Mouse (Mus musculus): ENCODE measurements around the gene Mdga1. TPM values are rescaled to one million over a fixed set of nuclear protein-coding genes. Genes with fewer than 3 reads are reported as not detected.
A peak's percentile ranks its signal among the peaks of the same experiment; 100 is the strongest.
"Not testable (repeated sequence)": the region's sequence is repeated elsewhere in the genome, so short reads cannot be mapped to it uniquely, and the experiment has no call there.

The Mdga1 gene
- polyA plus RNA-seq, 1 experiment = 4.0 TPM

DNA sequence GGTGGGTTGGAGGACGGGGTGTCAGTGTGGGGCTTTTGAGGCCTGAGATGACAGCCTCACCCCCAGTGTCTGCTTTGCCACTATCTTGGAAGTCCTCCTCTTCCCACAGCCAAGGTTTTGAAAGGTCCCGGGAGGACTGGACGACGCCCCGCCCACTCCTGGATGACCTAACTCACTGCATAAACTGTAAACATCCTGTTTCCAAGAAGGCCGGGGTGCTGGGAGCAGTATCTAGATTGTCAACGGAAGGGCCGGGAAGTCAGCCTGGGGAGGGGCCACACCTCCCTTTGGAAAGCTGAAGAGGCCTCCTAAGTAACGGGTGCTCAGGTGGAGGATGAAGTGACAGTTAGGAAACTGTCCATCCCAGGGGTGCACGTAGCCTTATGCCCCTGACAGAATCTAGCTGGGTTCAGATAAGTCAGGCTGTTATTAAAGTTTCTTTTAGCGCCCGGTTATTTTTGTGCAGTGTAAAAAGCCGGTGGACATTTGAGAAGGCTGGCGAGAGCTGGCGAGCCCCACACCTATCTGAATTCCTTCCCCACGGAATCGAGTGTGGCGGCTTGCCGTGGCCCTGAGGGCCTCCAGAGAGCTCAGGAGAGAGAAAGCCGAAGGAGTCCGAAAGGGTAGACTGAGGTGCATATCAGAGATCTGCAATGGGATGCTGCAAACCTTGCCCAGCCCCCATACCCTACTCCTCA lies 170.3 kb downstream of the Mdga1 start:
- DNase-seq (ENCODE audit: low spot score) = no peak

DNA sequence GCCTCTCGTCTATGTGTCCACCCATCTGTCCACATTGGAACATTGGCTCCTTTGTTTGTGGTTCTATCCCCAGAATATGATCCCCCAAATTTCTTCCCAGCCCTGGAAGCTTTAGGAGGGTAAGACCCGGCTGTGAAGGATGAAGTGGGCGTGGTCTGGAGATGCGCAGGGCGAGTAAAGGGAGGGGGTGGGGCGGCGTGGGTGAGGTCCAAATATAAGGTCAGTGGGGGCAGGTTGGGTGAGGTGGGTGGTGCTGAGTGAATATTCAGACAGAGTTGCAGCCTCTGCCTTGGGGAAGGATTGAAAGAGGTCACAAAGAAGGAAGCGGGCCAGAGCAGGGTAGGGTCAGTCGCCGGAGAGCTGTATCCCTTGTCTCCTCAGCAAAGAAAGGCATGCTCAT lies 171.7 kb downstream of the Mdga1 start:
- DNase-seq (ENCODE audit: low spot score) = no peak

DNA sequence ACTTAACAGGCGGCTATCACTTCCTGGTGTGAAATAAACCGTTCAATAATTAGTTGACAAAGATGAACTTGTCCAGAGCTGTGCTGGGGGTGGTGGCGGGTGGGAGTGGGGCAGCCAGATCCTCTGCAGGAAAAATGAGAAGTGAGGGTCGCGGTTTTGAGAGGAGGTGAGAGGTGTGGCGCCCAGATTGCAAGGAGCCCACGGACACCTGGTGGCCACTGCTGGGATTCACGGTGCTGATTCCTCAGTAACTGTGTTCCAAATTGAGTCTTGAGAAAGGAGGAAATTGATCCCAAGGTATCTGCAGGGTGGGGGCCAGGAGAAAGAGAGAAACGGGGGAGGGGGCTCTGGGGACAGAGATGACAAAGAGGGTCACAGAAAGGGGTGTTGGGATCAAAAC lies 173.1 kb downstream of the Mdga1 start:
- no peak for DNase-seq (ENCODE audit: low spot score)

DNA sequence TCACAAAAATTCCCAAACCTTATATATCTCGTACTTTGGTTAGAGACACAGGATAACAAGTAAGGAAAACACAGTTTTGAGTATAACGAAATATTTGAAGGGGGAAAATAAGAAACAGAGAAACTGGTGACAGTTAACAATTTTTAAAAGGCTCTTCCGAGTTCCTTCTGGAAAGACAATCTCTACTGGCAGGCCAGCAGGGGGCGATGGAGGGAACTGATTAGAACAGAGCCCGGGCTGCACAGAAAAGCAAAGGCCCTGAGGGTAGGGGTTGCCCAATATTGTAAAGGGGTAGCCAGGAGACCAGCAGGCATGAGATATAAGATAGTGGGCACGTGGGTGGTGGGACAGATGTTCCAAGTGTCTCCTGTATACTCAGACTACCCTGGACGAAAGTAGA lies 173.8 kb downstream of the Mdga1 start:
- DNase-seq (ENCODE audit: low spot score) = peak; percentile 61

DNA sequence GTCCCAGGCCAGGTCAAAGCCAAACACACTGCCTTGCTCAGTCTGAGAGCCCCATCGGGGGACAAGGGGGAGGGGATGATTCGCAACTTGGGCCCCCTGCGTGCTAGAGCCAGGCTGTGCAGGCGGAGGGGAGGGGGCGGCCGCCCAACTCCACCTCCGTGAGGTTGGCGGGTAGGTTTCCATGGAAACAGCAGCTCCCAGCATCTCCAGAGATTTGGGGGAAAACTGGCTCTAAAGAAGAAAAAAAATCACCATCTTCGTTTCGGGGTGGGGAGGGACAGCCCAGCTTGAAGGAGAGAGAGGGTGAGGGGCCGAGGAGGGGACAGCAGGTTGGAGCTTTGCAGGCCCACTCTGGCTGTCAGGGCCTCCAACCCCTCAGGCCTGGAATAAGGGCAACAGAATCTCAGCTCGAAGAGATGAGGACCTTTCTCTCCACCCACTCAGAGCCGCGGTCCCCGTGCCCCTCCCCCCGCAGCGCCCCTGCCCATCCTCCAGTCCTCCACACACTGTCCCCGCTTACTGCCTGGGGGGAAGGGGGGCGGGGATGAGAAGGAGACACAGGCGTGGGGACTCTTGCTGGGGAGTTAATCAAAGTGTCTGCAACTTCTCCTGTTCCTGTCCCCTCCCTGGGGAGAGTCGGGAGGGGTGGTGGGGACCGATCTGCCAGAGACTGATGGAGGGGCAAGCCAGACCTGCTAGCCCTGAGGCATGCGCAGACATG lies 174.7 kb downstream of the Mdga1 start:
- no peak for DNase-seq (ENCODE audit: low spot score)

DNA sequence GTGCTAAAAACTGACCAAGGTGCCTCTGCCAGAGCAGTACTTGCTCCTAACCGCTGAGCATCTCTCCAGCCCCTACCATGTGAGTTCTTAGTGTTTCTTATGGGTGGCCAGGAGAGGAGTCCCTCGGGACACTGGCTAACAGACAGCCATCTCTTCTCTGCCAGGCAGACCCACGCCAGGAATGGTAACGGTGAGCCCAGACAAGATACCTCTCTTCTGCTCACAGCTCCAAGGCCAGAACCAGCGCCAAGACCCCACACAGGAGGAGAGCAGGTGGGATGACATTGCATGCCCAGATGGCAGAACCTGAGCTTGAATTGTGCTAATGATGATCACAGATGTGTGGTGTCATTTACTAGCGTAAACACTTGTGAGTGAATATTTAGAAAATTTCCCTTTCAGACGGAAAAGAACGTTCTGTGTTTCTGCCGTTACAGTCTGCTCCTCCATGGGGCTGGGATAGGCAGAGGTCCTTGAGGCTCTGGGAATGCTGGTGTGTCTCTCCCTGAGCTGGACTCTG lies 178.3 kb downstream of the Mdga1 start:
- no peak for DNase-seq (ENCODE audit: low spot score)

DNA sequence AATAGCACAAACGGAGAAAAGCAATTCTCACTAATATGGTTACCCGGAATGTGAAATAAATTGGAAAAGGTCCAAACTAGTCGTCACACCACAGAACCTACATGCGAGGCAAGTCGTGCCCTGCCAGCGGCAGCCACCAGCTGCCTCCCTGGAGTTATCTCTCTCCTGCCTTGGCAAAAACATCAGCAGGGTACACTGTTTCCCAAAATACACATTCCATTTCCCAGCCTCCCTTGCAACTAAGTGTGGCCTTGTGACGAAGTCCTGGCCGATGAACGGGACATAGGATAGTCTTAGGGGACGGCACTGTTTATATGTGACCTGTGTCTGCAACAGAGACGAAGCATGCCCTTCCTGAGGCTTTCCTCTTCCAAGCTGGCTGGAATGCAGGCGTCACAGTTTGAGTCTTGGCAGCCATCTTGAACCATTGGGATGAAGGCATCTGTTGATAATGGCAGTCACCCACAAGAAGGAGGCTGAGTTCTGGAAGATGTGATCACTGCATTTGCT lies 179.6 kb downstream of the Mdga1 start:
- DNase-seq (ENCODE audit: low spot score) = no peak

DNA sequence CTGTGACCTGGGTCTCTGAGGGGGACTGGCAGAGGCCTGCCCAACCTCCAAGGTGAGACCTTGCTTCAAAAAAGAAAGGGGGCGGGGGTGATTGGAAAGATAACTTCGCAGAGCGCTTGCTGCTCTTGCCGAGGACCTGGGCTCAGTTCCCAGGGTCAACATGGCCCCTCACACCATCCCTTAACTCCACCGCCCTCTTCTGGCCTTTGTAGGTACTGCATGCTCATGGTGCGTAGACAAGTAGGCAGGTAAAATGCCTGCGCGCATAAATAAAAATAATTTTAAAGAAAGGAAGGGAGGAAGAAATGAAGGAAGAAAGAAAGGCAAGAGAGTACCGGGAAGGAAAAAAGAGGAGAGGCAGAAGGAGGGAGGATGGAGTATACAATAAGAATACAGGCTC lies 180.2 kb downstream of the Mdga1 start:
- no peak for DNase-seq (ENCODE audit: low spot score)

DNA sequence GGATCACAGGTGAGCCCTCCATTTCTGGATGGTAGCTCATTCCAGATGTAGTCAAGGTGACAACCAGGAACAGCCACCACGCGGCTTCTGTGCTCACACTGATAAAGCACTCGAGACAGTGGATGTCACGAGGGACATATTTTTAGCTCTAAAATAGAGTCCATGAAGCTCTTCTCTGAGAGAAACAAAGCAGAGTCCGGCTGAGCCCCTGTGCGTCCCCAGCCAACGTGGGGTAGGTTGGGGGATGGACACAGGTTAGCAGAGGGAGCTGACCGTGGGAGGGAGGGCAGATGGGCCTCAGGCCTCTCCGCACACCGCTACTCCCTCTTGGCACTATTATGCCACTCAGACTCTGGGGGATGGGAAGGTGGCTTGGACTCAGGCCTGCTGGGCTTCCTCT lies 181.3 kb downstream of the Mdga1 start:
- no peak for DNase-seq (ENCODE audit: low spot score)

DNA sequence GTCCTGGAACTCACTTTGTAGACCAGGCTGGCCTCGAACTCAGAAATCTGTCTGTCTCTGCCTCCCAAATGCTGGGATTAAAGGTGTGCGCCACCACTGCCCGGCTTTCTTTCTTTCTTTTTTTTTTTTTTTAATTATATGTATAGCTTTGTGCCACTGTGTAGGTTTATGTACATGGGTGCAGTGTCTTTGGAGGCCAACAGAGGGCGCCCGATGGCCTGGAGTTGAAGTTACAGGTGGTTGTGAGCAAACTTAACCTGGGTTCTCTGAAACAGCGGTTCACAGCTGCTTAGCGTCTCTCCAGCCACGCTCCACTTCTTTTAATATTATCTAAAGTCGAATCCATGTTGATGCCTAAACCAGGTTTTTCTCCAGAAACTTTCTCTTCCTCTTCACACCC lies 185.1 kb downstream of the Mdga1 start:
- DNase-seq (ENCODE audit: low spot score) = no peak

DNA sequence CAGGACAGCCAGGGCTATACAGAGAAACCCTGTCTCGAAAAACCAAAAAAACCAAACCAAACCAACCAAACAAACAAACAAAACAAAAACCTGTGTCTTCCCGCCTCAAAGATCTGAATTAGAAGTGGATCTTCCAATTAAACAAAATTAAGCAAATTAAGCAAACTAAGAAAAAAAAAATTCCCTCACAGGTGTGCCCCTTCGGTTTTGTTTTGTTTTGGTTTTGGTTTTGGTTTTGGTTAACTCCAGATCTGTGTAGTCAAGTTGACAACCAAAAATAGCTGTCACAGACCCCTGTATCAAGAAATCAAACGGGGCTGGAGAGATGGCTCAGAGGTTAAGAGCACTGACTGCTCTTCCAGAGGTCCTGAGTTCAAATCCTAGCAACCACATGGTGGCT lies 188.4 kb downstream of the Mdga1 start:
- DNase-seq (ENCODE audit: low spot score) = not testable (repeated sequence)

DNA sequence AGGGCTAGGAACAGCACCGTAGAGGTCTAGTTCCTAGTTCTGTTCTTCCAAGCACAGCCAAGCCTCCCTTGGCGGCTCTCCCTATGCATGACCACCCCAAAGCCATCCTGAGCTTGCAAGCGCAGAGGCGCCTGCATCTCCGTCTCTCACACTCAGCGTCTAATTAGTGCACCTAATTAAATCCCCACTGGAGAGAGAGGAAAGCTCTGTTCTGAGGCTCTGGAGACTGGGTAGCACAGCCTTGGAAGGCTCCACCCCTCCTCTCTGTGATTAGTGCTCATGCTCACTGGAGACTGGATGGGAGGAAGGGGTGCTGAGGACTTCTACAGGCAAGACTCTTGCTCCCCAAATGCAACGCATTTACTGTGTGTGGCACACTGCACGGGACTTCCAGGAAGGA lies 191.9 kb downstream of the Mdga1 start:
- no peak for DNase-seq (ENCODE audit: low spot score)

Other genes with a start within 250 kb of the Mdga1 start
- gene Zfand3, start 34.6 kb upstream of the Mdga1 start, polyA plus RNA-seq (2012; rRNA removed) = 131 and 145 TPM in 2 replicates